Mouse (Mus musculus): ENCODE results near the gene Cd5l.
"Not testable (repeated sequence)": the region's sequence is repeated elsewhere in the genome, so short reads cannot be mapped to it uniquely, and the experiment has no call there.

Cd5l gene

DNA sequence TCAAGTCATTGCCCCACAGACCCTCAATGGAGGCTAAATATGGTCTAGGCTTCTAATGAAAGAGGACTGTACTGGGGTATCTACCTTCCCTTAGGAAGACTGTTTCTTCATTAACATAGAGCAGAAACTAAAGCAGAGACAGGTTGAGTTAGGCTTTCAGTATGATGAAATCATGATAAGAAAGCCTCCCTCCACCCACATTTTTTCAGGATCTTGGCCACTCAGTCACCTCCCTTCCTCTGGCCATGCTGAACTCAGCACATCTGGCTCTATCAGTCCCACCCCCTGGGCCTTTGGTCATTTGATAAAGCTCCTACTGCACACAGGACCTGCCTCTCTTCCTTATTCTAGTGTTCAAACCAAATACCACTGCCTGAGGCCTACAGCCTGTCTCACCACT lies at the start of gene Cd5l:
TSS of gene Cd5l (plus strand) at position 301 of the 400 bp plus-strand sequence.
- no peak for DNase-seq (ENCODE audit: low spot score)

DNA sequence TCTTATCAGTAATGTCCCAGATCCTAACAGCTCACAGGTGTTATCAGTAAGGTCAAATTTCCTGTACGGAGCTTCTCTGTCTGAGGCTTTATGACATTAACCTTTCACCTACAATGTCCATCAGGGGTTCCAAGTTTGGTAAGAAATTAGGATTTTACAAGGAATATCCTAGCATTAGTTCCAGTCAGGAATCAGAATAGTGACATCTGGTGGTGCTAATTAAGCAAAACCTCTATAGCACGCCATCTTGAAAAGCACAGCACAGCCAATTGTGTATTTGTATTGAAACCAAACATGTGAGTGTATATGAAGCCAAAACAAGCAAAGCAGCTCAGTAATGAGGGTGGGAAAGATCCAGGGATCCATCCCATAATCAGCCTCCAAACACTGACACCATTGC lies 47.8 kb upstream of the Cd5l start:
- DNase-seq (ENCODE audit: low spot score): no peak

DNA sequence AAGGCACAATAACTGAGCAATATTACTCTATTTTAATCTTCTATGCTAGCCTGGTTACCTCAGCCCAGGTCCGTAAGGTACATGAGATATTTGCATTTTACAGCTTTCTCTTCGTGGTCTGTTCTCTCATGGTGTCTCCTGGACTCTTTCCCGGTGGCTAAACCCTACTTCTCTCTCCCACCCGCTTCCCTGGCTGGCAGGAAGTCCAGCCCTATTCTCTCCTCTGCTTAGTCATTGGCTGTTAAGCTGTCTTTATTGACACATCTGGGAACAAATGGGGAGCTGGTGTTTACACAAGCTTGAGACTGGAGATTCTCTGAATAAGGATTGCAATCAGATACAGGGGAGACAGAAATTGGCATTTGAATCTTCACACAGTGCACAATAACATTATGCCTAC lies 35.1 kb upstream of the Cd5l start:
- DNase-seq (ENCODE audit: low spot score): no peak

DNA sequence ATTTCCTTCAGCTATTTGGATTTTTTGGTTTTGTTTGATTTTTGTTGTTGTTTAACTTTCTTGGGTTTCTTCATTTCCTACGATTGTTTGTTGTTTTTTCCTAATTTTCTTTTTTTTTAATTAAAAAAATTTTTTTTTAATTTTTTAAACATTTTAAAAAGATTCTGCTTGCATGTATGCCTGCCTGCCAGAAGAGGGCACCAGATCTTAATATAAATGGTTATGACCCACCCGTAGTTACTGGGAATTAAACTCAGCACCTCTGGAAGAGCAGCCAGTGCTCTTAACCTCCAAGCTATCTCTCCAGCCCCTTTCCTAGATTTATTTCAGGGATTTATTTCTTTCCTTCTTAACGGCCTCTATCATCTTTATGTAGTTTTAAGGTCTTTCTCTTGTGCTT lies 33.9 kb upstream of the Cd5l start:
- no peak for DNase-seq (ENCODE audit: low spot score)

DNA sequence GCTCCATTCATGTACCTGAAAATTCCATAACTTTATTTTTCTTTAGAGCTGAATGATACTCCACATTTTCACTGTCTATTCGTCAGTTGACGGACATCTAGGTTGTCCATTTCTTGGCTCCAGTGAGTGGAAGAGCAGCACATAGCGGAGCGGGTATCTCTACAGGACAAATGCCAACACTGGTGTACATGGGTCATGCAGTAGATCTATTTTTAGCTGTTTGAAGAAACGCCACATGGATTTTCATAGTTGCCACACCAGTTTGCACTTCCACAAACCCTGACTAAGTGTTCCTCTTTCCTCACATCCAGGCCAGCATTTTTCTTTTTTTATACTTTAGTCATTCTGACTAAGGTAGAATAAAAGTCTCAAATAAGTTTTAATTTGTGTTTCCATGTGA lies 19.8 kb upstream of the Cd5l start:
- no peak for DNase-seq (ENCODE audit: low spot score)

DNA sequence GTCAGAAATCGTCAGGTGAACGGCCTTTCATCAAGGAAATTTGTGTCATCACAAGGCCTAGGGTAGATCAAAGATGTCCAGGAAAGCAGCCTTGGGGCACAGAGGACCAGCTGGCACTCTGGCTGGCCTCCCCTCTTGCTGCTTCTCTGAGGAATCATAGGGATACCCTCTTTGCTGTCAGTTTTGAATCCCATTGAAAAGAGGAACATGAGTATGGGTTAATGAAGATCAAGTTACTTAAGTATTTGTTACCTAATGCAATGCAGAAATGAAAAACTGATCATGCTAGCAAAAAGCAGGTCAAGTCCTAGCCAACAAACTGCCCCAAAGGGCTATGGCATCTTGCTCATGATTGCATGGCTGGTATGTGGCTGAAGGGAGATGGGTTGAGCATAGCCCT lies 6.7 kb upstream of the Cd5l start:
- not testable (repeated sequence) for DNase-seq (ENCODE audit: low spot score)

DNA sequence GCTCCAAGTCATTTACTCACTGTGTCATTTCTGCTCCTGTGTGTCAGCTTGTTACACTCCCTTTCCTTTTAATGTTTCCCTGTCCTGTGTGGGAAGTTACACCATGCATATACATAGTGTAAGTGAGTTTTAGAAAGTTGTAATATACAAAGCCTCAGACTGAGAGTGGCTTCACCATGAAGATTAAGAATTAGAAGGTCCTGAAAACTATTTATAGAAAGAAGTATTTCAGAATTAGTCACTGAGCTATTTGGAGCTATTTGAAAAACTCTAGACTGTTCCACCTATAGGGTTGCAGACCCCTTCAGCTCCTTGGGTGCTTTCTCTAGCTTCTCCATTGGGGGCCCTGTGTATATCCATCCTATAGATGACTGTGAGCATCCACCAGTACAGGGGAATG lies 1.5 kb downstream of the Cd5l start:
- DNase-seq (ENCODE audit: low spot score): no peak

DNA sequence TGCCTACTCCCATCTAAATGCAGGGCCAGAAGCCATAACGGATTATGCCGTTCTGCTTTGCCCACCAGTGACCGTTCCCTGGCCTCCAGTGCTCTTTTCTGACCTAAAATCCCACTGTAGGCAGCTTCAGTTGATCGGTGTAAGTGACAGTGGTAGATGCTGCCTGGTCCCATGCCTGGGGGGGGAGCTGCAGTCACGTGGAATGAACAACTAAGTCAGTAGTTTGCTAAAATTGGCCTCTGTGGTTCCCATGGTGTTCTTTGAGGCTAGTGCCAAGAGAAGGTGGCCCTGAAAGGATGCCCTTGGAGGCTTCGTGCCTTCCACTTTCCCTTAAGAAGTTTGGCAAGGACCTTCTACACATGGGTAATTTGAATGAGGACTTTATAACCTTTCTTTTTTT lies 2.8 kb downstream of the Cd5l start:
- DNase-seq (ENCODE audit: low spot score): no peak

DNA sequence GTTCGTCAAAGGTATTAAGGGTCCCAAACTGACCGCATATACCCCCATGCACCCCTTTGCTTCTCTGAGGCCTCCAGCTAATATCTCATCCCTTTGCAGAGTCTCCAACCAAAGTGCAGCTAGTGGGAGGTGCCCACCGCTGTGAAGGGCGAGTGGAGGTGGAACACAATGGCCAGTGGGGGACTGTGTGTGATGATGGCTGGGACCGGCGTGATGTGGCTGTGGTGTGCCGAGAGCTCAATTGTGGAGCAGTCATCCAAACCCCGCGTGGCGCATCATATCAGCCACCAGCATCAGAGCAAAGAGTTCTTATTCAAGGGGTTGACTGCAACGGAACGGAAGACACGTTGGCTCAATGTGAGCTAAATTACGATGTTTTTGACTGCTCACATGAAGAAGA lies 8.0 kb downstream of the Cd5l start:
- no peak for DNase-seq (ENCODE audit: low spot score)

DNA sequence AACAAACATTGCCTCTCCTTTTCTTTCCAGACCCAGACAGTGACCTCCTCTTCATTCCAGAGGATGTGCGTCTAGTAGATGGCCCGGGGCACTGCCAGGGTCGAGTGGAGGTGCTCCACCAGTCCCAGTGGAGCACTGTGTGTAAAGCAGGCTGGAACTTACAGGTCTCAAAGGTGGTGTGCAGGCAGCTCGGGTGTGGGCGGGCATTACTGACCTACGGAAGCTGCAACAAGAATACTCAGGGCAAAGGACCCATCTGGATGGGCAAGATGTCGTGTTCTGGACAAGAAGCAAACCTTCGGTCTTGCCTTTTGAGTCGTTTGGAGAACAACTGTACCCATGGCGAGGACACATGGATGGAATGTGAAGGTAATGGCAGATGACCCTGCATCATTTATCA lies 9.8 kb downstream of the Cd5l start:
- DNase-seq (ENCODE audit: low spot score): no peak

DNA sequence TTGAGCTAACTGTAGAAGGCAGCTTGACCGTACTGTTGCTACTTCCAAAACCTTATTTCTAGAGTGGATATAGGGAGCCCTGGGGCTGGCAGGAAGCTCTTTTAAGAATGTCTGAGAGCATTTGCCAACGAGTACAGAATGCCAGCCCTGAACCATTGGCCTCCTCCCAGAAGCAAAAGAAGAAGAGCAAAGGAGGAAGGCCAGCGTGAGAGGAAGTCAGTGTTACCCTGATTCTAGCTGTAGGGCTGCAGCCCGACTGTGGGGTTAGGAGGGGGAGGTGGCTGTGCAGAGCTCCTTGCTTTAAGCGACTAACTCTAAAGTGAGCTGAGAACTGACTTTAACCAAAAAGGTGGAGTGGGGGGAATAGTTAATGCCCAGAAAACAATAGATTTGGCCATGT lies 11.5 kb downstream of the Cd5l start:
- no peak for DNase-seq (ENCODE audit: low spot score)

DNA sequence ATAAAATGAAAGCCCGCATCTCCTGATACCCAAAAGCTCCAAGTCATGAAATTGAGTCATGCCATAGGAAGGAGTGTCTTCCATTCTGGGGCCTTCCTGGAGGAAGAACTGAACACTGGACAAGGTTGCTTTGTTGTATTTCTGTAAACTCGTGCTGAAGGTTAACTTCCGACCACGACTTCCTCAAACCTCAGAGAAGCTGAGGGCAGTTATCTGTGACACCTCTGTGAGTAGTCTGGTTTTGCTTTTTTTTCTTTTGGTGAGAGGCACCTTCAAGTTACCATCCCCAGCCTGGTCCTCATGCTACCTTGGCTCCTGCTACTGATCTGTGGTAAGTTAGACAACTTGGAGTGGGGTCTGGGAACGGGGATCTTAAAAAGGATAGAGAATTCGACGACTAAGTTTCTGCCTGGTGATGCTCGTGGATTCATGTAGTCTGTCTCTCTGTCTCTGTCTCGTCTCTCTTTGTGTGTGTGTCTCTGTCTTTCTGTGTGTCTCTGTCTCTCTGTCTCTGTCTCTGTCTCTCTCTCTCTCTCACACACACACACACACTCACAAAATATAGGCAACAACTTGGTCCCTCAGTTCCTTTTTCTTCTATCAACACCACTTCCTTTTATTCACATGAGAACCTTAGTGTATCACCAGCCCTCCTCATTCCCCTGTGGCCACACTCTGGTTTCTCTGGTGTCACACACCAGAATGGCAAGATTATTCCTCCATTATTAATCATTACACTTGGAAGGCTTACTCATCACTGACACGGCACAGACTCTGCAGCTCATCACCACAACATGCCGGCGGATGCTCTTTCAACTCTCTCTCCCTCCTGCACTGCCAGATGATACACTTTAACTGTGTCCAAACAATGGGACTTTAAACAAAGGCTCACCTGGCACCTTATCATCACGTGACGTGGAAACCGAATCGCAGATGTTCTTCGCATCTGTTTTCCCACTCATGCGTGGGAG lies 18.8 kb downstream of the Cd5l start, which contains the start of gene Fcrl1:
TSS of gene Fcrl1 (plus strand) at position 193 of the 971 bp plus-strand sequence.
- no peak for DNase-seq (ENCODE audit: low spot score)

DNA sequence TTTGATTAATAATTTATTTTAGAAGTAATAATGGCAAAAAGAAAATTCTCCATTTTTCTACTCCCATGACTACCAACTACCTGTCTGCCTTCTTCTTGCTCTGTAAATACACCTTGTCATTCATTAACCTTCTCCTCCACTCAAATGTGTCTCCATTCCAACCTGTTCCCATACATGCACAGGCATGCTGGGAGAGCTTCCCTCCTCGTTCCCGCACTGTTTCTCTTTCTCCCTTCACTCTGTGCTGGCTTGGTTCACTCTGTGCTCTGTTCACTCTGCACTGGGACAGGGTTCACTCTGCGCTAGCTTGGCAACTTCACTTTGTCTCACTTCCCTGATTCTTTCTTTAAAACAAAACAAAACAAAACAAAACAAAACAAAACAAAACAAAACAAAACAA lies 19.5 kb downstream of the Cd5l start:
- no peak for DNase-seq (ENCODE audit: low spot score)

DNA sequence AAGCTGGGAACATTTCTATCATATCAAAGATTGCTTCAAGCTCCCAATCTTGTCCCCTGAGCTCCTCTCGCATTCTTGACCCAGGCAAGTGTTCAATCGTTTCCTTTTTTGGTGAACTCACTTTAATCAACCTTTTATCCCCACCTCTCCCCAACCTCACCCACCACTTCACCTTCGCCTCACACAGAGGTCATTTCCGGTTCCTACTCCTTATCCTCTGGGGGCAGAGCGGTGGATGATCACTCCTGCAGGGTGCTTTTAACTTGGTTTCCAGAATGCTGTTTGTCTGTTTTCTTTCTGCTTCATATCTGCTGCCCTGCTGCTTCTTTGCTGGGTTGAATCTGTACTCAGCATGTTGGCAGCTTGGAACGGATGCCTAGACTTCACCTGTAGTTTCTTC lies 20.0 kb downstream of the Cd5l start:
- no peak for DNase-seq (ENCODE audit: low spot score)

DNA sequence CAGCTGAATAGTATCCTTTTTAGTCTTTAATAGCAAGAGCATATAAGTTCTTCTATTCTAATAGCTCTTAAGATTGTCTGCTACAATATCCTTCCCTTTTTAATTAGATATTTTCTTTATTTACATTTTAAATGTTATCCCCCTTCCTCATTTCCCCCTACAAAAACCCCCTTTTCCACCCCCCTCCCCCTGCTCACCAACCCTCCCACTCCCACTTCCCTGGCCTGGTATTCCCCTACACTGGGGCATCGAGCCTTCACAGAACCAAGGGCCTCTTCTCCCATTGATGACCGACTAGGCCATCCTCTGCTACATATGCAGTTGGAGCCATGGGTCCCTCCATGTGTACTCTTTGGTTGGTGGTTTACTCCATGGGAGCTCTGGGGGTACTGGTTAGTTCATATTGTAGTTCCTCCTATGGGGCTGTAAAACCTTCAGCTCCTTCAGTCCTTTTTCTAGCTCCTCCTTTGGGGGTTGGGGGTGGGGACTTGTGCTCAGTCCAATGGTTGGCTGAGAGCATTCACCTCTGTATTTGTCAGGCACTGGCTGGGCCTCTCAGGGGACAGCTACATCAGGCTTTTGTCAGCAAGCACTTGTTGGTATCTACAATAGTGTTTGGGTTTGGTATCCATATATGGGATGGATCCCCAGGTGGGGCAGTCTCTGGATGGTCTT lies 22.1 kb downstream of the Cd5l start:
- not testable (repeated sequence) for DNase-seq (ENCODE audit: low spot score)

DNA sequence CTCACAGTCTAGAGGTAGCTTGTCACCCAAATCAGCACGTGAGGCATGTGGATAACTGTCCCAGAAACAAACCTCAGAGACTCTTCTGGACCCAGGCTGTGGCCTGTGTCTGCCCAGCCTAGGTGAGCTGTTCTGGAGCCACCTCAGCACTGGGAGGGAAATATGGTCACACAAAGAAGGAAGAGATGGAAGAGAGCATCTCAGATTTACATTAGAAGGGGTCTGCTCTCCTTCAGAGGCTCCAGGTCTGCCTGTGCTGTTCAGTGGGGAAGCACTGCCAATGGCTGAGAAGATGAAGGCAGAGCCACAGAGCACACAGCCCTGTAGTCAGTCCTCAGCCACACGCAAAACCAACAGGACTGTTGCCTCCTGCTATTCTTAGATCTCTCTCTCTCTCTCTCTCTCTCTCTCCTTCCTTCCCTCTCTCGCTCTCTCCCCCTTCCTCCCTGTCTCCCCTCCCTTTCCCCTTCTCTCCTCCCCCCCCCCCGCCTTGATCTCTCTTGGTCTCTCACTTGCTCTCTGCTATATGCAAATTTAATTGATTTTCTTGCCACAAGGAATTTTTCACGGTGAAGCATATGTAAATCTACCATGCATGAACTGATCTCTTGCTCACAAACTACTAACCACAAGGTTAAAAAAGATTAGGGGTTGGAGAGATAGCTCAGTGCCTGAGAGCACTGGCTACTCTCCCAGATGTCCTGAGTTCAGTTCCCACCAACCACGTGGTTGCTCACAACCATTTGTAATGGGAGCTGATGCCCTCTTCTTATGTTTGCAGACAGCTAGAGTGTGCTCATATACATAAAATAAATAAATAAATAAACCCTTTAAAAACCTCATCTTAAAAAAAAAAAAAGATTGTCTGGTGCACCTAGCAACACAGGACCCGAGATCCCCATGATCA lies 24.4 kb downstream of the Cd5l start:
- DNase-seq (ENCODE audit: low spot score): no peak

DNA sequence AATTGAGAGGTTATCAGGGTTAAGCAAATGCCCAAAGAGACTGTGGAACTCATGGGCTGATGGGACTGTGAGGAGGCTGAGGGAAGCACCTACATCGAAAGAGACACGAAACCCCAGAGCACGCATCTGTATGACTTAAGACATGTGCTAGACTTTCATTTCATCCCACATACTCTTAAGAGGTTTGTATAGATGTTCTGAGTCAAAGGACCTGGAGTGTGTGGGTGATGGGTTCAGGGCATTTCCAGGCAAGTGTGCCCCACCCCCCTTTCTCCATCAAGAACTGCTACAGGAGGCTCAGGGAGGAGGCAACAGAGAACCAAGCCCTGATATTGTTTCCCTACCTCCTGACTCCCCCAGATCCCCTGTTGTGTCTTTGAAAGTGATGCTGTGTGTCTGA lies 25.6 kb downstream of the Cd5l start:
- DNase-seq (ENCODE audit: low spot score): no peak

DNA sequence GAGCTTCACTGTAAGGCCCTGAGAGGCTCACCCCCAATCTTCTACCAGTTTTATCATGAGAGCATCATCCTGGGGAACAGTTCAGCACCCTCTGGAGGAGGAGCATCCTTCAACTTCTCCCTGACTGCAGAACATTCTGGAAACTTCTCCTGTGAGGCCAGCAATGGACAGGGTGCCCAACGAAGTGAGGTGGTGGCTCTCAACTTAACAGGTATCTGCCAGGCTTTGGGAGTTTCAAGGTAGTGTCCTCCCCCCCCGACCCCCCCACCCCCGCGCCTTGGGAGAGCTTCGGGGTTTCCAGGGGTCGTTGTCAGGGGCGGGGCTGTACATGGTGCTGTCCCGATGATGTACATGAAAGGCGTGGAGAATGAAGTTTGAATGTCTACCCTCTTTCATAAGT lies 27.4 kb downstream of the Cd5l start:
- no peak for DNase-seq (ENCODE audit: low spot score)

DNA sequence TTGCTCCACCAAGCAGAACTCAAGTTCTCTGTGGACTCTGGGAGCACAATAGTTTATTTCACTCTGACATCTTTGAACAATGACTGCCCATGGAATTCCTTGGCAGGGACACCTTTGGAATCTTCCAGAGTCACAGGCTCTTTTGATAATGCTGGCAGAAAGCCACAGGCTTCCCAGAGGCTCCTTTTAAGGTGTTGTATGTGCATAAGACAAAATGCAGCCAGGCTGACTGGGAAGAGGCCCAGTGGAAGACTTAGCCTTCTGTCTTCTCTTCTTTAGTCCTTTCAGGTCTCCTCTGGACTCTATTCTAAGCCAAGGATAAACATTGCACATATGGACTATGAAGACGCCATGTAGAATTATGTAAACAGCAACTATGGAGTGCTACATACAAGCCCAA lies 33.3 kb downstream of the Cd5l start:
- no peak for DNase-seq (ENCODE audit: low spot score)

DNA sequence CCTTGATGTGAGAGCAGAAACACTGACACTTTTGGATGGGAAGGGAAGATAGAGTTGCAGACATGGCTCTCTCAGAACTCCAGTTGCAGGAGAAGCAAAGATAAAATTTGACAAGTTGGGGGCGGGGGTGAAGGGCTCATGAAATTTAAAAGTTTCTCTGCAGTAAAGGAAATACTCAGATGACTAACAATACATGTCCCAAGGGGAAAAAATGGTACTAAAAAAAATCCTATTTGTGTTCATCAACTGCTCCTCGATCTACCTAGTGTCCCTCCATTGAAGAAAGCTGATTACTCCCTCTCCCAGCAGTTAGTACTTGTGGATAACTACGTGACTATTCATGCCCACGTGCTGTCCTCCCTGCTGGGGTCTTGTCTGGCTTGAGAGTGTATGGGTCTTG lies 41.1 kb downstream of the Cd5l start:
- DNase-seq (ENCODE audit: low spot score): no peak

DNA sequence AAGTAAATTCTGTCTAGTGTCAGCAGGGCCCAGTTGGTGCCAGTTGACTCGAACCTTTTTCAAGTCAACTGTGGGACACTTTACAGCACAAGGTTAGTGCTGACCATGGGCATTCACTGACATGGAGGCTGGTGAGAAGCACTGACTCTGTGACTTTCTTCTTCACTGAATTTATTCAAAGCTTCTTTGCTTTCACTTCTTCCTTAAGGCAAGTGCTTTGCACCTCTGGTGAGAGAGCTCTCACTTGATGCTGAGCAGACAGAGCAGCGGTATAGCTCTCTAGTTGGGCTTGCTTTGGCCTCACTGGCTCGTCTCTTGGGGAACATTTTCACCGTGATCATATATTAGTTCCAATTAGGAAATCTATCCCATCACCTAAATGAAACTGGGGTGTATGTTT lies 42.2 kb downstream of the Cd5l start:
- no peak for DNase-seq (ENCODE audit: low spot score)

DNA sequence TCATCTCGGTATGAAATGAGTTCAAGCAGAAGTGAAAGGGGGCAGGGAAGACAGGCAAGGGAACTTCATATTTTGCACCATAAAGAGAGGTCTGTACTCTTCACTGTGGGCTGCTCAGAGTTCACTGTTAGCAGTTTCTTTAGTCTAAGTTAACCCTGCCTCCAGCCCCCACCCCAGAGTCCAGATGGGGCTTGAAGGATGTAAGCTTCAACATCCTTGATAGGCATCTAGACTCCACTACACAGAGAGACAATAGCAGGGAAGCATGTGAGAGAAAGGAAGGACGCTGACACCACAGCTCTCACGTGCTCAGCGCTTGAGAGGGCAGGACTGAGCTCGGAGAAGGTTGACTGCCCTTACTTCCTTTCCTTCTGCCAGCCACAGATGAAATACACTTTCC lies 43.6 kb downstream of the Cd5l start:
- DNase-seq (ENCODE audit: low spot score): no peak

All from left cerebral cortex, adult 11 months (tissue).